Mouse (Mus musculus) cortical plate, adult 2 months (tissue): ENCODE measurements at regions not wholly inside any gene's neighbourhood (a gene's known extent, or its start where the extent isn't known, plus 50 kb on each side); places are given as distances from the start of the nearest gene placed in this dataset.

Experiments used
- CTCF ChIP-seq: fragments of 200-500 bp; IDR thresholded peaks from 2 replicates; pipeline ENCODE4 v1.5.1; 2011; ENCODE audit warnings: mild to moderate bottlenecking, control low read depth, low read length; ENCODE audit not compliant: insufficient read depth; ENCODE audit errors: extremely low read depth
- POLR2A ChIP-seq: fragments of 200-500 bp; IDR thresholded peaks from 2 replicates; pipeline ENCODE4 v1.6.1; 2011; ENCODE audit warnings: mild to moderate bottlenecking, low read length, control low read depth; ENCODE audit not compliant: insufficient read depth; ENCODE audit errors: extremely low read depth

GRCm38 (mm10) chr1:71921456-71921855 is 268.5 kb upstream of the Fn1 start:
- TF ChIP-seq CTCF = no peak
- TF ChIP-seq POLR2A = no peak
